Mouse (Mus musculus) forebrain, embryonic 15.5 days (tissue): ENCODE measurements around the gene Vegfb. TPM values are rescaled to one million over a fixed set of nuclear protein-coding genes. Genes with fewer than 3 reads are reported as not detected.

Source experiments
- ATAC-seq: fragments of 200-750 bp; cut with Nextera tagmentation; replicated peaks from 2 replicates; pipeline ENCODE4 v1.8.0; 2017; ENCODE audit warnings: mild to moderate bottlenecking, moderate TSS enrichment, moderate library complexity
- H3K27ac ChIP-seq: fragments of 300-500 bp; sonication (generic); replicated peaks from 2 replicates; pipeline ENCODE4 v1.5.1; 2015; ENCODE audit warnings: mild to moderate bottlenecking, inconsistent platforms
- H3K27me3 ChIP-seq: fragments of 300-500 bp; sonication (generic); 2 replicates; pipeline ENCODE4 v1.6.1; 2015; ENCODE audit warnings: inconsistent platforms
- H3K36me3 ChIP-seq: fragments of 300-500 bp; sonication (generic); 2 replicates; pipeline ENCODE4 v1.6.1; 2015; ENCODE audit warnings: mild to moderate bottlenecking, inconsistent platforms
- H3K4me1 ChIP-seq: fragments of 300-500 bp; sonication (generic); 2 replicates; pipeline ENCODE4 v1.6.1; 2015; ENCODE audit warnings: inconsistent platforms
- H3K4me2 ChIP-seq: fragments of 300-500 bp; sonication (generic); replicated peaks from 2 replicates; pipeline ENCODE4 v1.6.1; 2015; ENCODE audit warnings: mild to moderate bottlenecking, inconsistent platforms
- H3K4me3 ChIP-seq: fragments of 300-500 bp; sonication (generic); 2 replicates; pipeline ENCODE4 v1.5.1; 2015; ENCODE audit warnings: mild to moderate bottlenecking, inconsistent platforms
- H3K9ac ChIP-seq: fragments of 300-500 bp; sonication (generic); replicated peaks from 2 replicates; pipeline ENCODE4 v1.6.1; 2015; ENCODE audit warnings: mild to moderate bottlenecking, inconsistent platforms
- H3K9me3 ChIP-seq: fragments of 300-500 bp; sonication (generic); 2 replicates; pipeline ENCODE4 v1.6.1; 2016; ENCODE audit warnings: inconsistent platforms
- WGBS: fragments of 180-500 bp; shearing (Covaris S2); methylation state at CpG from one replicate; pipeline ENCODE4 v1.1.7; 2015; ENCODE audit warnings: mixed read lengths; 5-methylcytosine and 5-hydroxymethylcytosine counted together
- polyA plus RNA-seq: library from polyadenylated mRNA; unstranded; fragments of >200 nt; fragmentation: Nextera tagmentation; extraction: Ambion mirVana; gene quantifications from 2 replicates; pipeline ENCODE4 v1.2.1, GENCODE M21; 2015

Gene Vegfb
- polyA plus RNA-seq, 1 experiment from 2014 or later: 46.7 TPM

- Histone ChIP-seq H3K27me3 (peaks cover 77% of the 10 kb centered on the region), H3K9ac (no peak overlapping the region), H3K4me2 (peak overlapping the region; percentile 68), H3K27ac (no peak overlapping the region), H3K4me1 (peaks cover 16% of the 10 kb centered on the region), H3K9me3 (no peaks in the 10 kb centered on the region), H3K36me3 (no peaks in the 10 kb centered on the region), H3K4me3 (peak overlapping the region; percentile 45)
- WGBS: 25% methylated on average over 4 of the region's 4 CpGs
- ATAC-seq: no peak
Observed at GRCm38 (mm10) chr19:6933102-6933435, 54.4 kb downstream of the Vegfb start.

Other genes starting within 250 kb of the Vegfb start
- gene Rps6ka4, start 147.0 kb downstream of the Vegfb start, polyA plus RNA-seq: 7.1 and 7.7 TPM in 2 replicates
- 0.40 and 0.71 TPM in 2 replicates for gene Ccdc88b, start 129.4 kb downstream of the Vegfb start, polyA plus RNA-seq
- 116 and 125 TPM in 2 replicates for gene Trmt112, start 78.0 kb downstream of the Vegfb start, polyA plus RNA-seq
- 231 and 241 TPM in 2 replicates for gene Prdx5, start 77.5 kb downstream of the Vegfb start, polyA plus RNA-seq
- 20.3 and 21.2 TPM in 2 replicates for gene Esrra, start 65.8 kb downstream of the Vegfb start, polyA plus RNA-seq
- 0.85 and 0.96 TPM in 2 replicates for gene Catsperz, start 62.3 kb downstream of the Vegfb start, polyA plus RNA-seq
- gene Kcnk4, start 53.1 kb downstream of the Vegfb start, polyA plus RNA-seq: 1.4 and 1.8 TPM in 2 replicates
- 83.7 and 83.8 TPM in 2 replicates for gene Bad, start 45.8 kb downstream of the Vegfb start, polyA plus RNA-seq
- gene Gpr137, start 45.2 kb downstream of the Vegfb start, polyA plus RNA-seq: 48.0 and 48.2 TPM in 2 replicates
- 263 and 289 TPM in 2 replicates for gene Ppp1r14b, start 12.7 kb downstream of the Vegfb start, polyA plus RNA-seq
- gene Plcb3, start 11.2 kb downstream of the Vegfb start, polyA plus RNA-seq: 11.2 and 11.5 TPM in 2 replicates
- gene Fkbp2, start 7.2 kb downstream of the Vegfb start, polyA plus RNA-seq: 83.7 and 90.9 TPM in 2 replicates
- gene Dnajc4, start 4.9 kb upstream of the Vegfb start, polyA plus RNA-seq: 20.3 and 22.8 TPM in 2 replicates
- 18.1 and 18.2 TPM in 2 replicates for gene Nudt22, start 8.5 kb upstream of the Vegfb start, polyA plus RNA-seq
- gene Trpt1, start 8.5 kb upstream of the Vegfb start, polyA plus RNA-seq: 14.8 and 16.0 TPM in 2 replicates
- 3.6 and 3.7 TPM in 2 replicates for gene Fermt3, start 31.8 kb upstream of the Vegfb start, polyA plus RNA-seq
- gene Stip1, start 52.3 kb upstream of the Vegfb start, polyA plus RNA-seq: 243 and 245 TPM in 2 replicates
- 5.8 and 6.0 TPM in 2 replicates for gene Macrod1, start 69.2 kb upstream of the Vegfb start, polyA plus RNA-seq
- gene Flrt1, start 118.1 kb upstream of the Vegfb start, polyA plus RNA-seq: 14.9 and 18.9 TPM in 2 replicates
- gene Otub1, start 218.7 kb upstream of the Vegfb start, polyA plus RNA-seq: 232 and 233 TPM in 2 replicates
- gene Cox8a, start 230.0 kb upstream of the Vegfb start, polyA plus RNA-seq: 656 and 676 TPM in 2 replicates